In genomic region chr10:68136480-68137083, GRCm38 (mm10) we compare ENCODE assay signal across 8 mouse cellular contexts.
DNase-seq lines count a peak whose midpoint lies in the region; ATAC-seq and TF ChIP-seq lines count a peak whose summit lies in the region.

No protein-coding gene starts in this region.

- ATAC-seq in erythroid progenitor cell, adult 5-6 weeks (replicated peaks; ENCODE audit: low FRiP score, poor library complexity, severe bottlenecking), result peak; percentile 33; the same call in 1 of the 2 replicates
- peak; percentile 79; the same call in 1 of the 2 replicates for ATAC-seq in limb, embryonic 12.5 days (ENCODE audit: insufficient number of reproducible peaks, insufficient read depth, low FRiP score, low TSS enrichment, low read depth)
- peak; percentile 90 for ATAC-seq in midbrain, embryonic 12.5 days (ENCODE audit: low FRiP score, low read depth)

- peaks cover 29% of the 10 kb centered on the region for H3K4me1 ChIP-seq in heart, embryonic 10.5 days
- peaks cover 37% of the 10 kb centered on the region for H3K4me1 ChIP-seq in limb, embryonic 12.5 days (replicated peaks)
- peaks cover 32% of the 10 kb centered on the region for H3K4me1 ChIP-seq in midbrain, embryonic 12.5 days
- no peaks in the 10 kb centered on the region; the same call in none of the 2 replicates for H3K4me1 ChIP-seq in spleen, adult 2 months (ENCODE audit: control insufficient read depth, insufficient read depth, insufficient read length)

- no peaks in the 10 kb centered on the region for H3K9me3 ChIP-seq in heart, embryonic 10.5 days
- H3K9me3 ChIP-seq in limb, embryonic 12.5 days, result no peaks in the 10 kb centered on the region
- H3K9me3 ChIP-seq in midbrain, embryonic 12.5 days, result no peaks in the 10 kb centered on the region

- peak overlapping the region; percentile 68 for H3K4me2 ChIP-seq in limb, embryonic 12.5 days
- peak overlapping the region; percentile 58 for H3K4me2 ChIP-seq in midbrain, embryonic 12.5 days (replicated peaks)

- peaks cover 21% of the 10 kb centered on the region for H3K36me3 ChIP-seq in heart, embryonic 10.5 days
- H3K36me3 ChIP-seq in limb, embryonic 12.5 days, result peaks cover 29% of the 10 kb centered on the region
- H3K36me3 ChIP-seq in midbrain, embryonic 12.5 days, result peaks cover 8% of the 10 kb centered on the region; the same call in 1 of the 2 replicates
- peaks cover 6% of the 10 kb centered on the region; the same call in 1 of the 2 replicates for H3K36me3 ChIP-seq in spleen, adult 2 months (ENCODE audit: control insufficient read depth, insufficient read depth, low read length)

- WGBS in heart, embryonic 10.5 days, result under 1% methylated on average over 18 of the region's 18 CpGs
- whole genome bisulfite sequencing in limb, embryonic 12.5 days, result 2% methylated on average over 18 of the region's 18 CpGs
- WGBS in midbrain, embryonic 12.5 days, result 2% methylated on average over 18 of the region's 18 CpGs
- WGBS in spleen, adult 2 months, result 35% methylated on average over 18 of the region's 18 CpGs

- peak overlapping the region; percentile 63 for H3K4me3 ChIP-seq in heart, embryonic 10.5 days
- peak overlapping the region; percentile 36 for H3K4me3 ChIP-seq in limb, embryonic 12.5 days (replicated peaks)
- H3K4me3 ChIP-seq in midbrain, embryonic 12.5 days, result peak overlapping the region; percentile 31
- H3K4me3 ChIP-seq in spleen, adult 2 months (ENCODE audit: extremely low read depth, insufficient read depth, insufficient read length), result peak overlapping the region; percentile 51; the same call in 1 of the 2 replicates

- peak; percentile 96 for DNase-seq in 3T3-L1 (ENCODE audit: low read depth, low spot score)
- peak; percentile 96 for DNase-seq in brain, adult 2 months (ENCODE audit: low read depth, low spot score)
- peak; percentile 92 for DNase-seq in heart, embryonic 10.5 days (ENCODE audit: low spot score)
- DNase-seq in kidney, adult 9 months, result peak; percentile 89
- peak in 1 of 2 experiments; percentile 38 for DNase-seq in spleen, adult 2 months (ENCODE audit: low read depth in 1 of 2, low spot score in 2 of 2)

- TF ChIP-seq POLR2A in spleen, adult 2 months (IDR thresholded peaks at IDR 0.05; ENCODE audit: low read depth, low read length), result peak; percentile 5; the same call in 1 of the 2 replicates

- no peaks in the 10 kb centered on the region for H3K27me3 ChIP-seq in heart, embryonic 10.5 days (ENCODE audit: insufficient read depth, poor library complexity, severe bottlenecking)
- H3K27me3 ChIP-seq in limb, embryonic 12.5 days, result no peaks in the 10 kb centered on the region
- no peaks in the 10 kb centered on the region for H3K27me3 ChIP-seq in midbrain, embryonic 12.5 days
- H3K27me3 ChIP-seq in spleen, adult 2 months (ENCODE audit: control insufficient read depth, insufficient read depth, low read length), result no peaks in the 10 kb centered on the region

- peak overlapping the region; percentile 50 for H3K9ac ChIP-seq in limb, embryonic 12.5 days (replicated peaks)
- peak overlapping the region; percentile 16; the same call in 1 of the 2 replicates for H3K9ac ChIP-seq in midbrain, embryonic 12.5 days (replicated peaks)

- TF ChIP-seq CTCF in spleen, adult 2 months (IDR thresholded peaks at IDR 0.05; ENCODE audit: extremely low read depth, insufficient read depth, insufficient read length, insufficient replicate concordance), result no peak

- H3K27ac ChIP-seq in heart, embryonic 10.5 days, result peak overlapping the region; percentile 87
- H3K27ac ChIP-seq in limb, embryonic 12.5 days, result peak overlapping the region; percentile 89
- peak overlapping the region; percentile 75 for H3K27ac ChIP-seq in midbrain, embryonic 12.5 days (replicated peaks)
- H3K27ac ChIP-seq in spleen, adult 2 months (ENCODE audit: insufficient read depth, low read length), result peak overlapping the region; percentile 59

Comparison
In these comparisons a context has a peak if more than half of its experiments do, and no peak if none do; other contexts are left out.
1. ATAC-seq: peak in every context shown above with its lines; median percentile 90 in midbrain, embryonic 12.5 days; 79 in limb, embryonic 12.5 days; 33 in erythroid progenitor cell, adult 5-6 weeks.